Mouse (Mus musculus): Measurements from ENCODE around the gene Hpn. TPM values are rescaled to one million over a fixed set of nuclear protein-coding genes. Genes with fewer than 3 reads are reported as not detected.

Gene Hpn
- polyA plus RNA-seq, 1 experiment from 2014 or later = 1.2 TPM

- H3K27ac ChIP-seq (ENCODE audit: low read depth, low read length) = no peak overlapping the region
- DNase-seq (ENCODE audit: low spot score, missing footprints) (no peak), ATAC-seq (ENCODE audit: low FRiP score) (no peak)
- no peak overlapping the region for H3K4me2 ChIP-seq
- H3K9ac ChIP-seq (ENCODE audit: low read length) = no peak overlapping the region
- H3K9me3 ChIP-seq (ENCODE audit: control insufficient read depth, low read length) = no peaks in the 10 kb centered on the region
- H3K36me3 ChIP-seq (ENCODE audit: control insufficient read depth, insufficient read depth, low read length) = no peaks in the 10 kb centered on the region
- WGBS = 87% methylated on average over 5 of the region's 5 CpGs
- 0 out of 2 replicates have a peak, but pooled peaks cover 4% of the 10 kb centered on the region for H3K4me1 ChIP-seq (ENCODE audit: control insufficient read depth, insufficient read depth, low read length)
- no peaks in the 10 kb centered on the region; the same call in 1 of the 2 replicates for H3K27me3 ChIP-seq (ENCODE audit: control insufficient read depth, insufficient read depth, low read length)
- H3K4me3 ChIP-seq (ENCODE audit: low read depth, low read length) = no peak overlapping the region
These were observed 4.5 kb upstream of the Hpn start for GRCm38 (mm10) chr7:31119556-31119955.

GRCm38 (mm10) chr7:31118486-31118885 is 3.4 kb upstream of the Hpn start:
- Histone ChIP-seq H3K4me3 (ENCODE audit: low read depth, low read length) (no peak overlapping the region), H3K9ac (ENCODE audit: low read length) (no peak overlapping the region), H3K36me3 (ENCODE audit: control insufficient read depth, insufficient read depth, low read length) (no peaks in the 10 kb centered on the region), H3K27ac (ENCODE audit: low read depth, low read length) (no peak overlapping the region), H3K27me3 (ENCODE audit: control insufficient read depth, insufficient read depth, low read length) (no peaks in the 10 kb centered on the region), H3K4me1 (ENCODE audit: control insufficient read depth, insufficient read depth, low read length) (0 out of 2 replicates have a peak, but pooled peaks cover 4% of the 10 kb centered on the region), H3K4me2 (no peak overlapping the region), H3K9me3 (ENCODE audit: control insufficient read depth, low read length) (no peaks in the 10 kb centered on the region)
- ATAC-seq (ENCODE audit: low FRiP score) = no peak
- WGBS = 83% methylated on average over 7 of the region's 7 CpGs
- no peak for DNase-seq (ENCODE audit: low spot score, missing footprints)

DNA sequence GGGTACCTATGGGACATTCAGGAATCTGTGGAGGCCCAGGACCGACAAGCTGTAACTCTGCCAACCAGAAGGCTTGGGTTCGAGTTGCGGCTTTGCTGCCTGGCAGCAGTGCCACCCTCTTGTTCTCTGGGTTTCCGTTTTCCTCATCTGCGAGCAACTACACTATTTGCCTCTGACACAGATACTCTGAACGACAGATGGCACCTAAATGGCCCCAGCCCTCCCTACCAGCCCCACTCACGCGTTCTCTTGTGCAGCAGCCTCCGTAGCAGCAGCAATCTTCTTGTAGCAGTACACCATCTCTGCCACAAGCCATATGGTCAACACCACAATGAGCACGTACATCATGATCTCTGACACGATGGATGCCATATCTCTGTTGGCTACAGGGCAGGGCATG is 2.4 kb upstream of the Hpn start:
- Histone ChIP-seq H3K27ac (ENCODE audit: low read depth, low read length) (no peak overlapping the region), H3K4me3 (ENCODE audit: low read depth, low read length) (no peak overlapping the region), H3K36me3 (ENCODE audit: control insufficient read depth, insufficient read depth, low read length) (no peaks in the 10 kb centered on the region), H3K4me2 (no peak overlapping the region), H3K27me3 (ENCODE audit: control insufficient read depth, insufficient read depth, low read length) (no peaks in the 10 kb centered on the region), H3K4me1 (ENCODE audit: control insufficient read depth, insufficient read depth, low read length) (0 out of 2 replicates have a peak, but pooled peaks cover 4% of the 10 kb centered on the region), H3K9me3 (ENCODE audit: control insufficient read depth, low read length) (no peaks in the 10 kb centered on the region), H3K9ac (ENCODE audit: low read length) (no peak overlapping the region)
- 87% methylated on average over 11 of the region's 11 CpGs for WGBS
- DNase-seq (ENCODE audit: low spot score, missing footprints) (no peak), ATAC-seq (ENCODE audit: low FRiP score) (no peak)

- 0 out of 2 replicates have a peak, but pooled peaks cover 4% of the 10 kb centered on the region for H3K4me1 ChIP-seq (ENCODE audit: control insufficient read depth, insufficient read depth, low read length)
- H3K4me2 ChIP-seq = no peak overlapping the region
- 34% methylated on average over 16 of the region's 16 CpGs for WGBS
- H3K36me3 ChIP-seq (ENCODE audit: control insufficient read depth, insufficient read depth, low read length) = no peaks in the 10 kb centered on the region
- DNase-seq (ENCODE audit: low spot score, missing footprints) = no peak
- H3K4me3 ChIP-seq (ENCODE audit: low read depth, low read length) = no peak overlapping the region
- ATAC-seq (ENCODE audit: low FRiP score) = peak; percentile 59
- no peaks in the 10 kb centered on the region for H3K27me3 ChIP-seq (ENCODE audit: control insufficient read depth, insufficient read depth, low read length)
- no peak overlapping the region for H3K27ac ChIP-seq (ENCODE audit: low read depth, low read length)
- no peak overlapping the region for H3K9ac ChIP-seq (ENCODE audit: low read length)
- no peaks in the 10 kb centered on the region for H3K9me3 ChIP-seq (ENCODE audit: control insufficient read depth, low read length)
These were observed 1.6 kb upstream of the Hpn start for GRCm38 (mm10) chr7:31116721-31117145.

- Histone ChIP-seq H3K9ac (ENCODE audit: low read length) (no peak overlapping the region), H3K4me3 (ENCODE audit: low read depth, low read length) (no peak overlapping the region), H3K27me3 (ENCODE audit: control insufficient read depth, insufficient read depth, low read length) (no peaks in the 10 kb centered on the region), H3K36me3 (ENCODE audit: control insufficient read depth, insufficient read depth, low read length) (no peaks in the 10 kb centered on the region), H3K9me3 (ENCODE audit: control insufficient read depth, low read length) (no peaks in the 10 kb centered on the region), H3K4me2 (no peak overlapping the region), H3K27ac (ENCODE audit: low read depth, low read length) (no peak overlapping the region), H3K4me1 (ENCODE audit: control insufficient read depth, insufficient read depth, low read length) (0 out of 2 replicates have a peak, but pooled peaks cover 4% of the 10 kb centered on the region)
- WGBS = 32% methylated on average over 15 of the region's 17 CpGs
- no peak for ATAC-seq (ENCODE audit: low FRiP score)
- peak; percentile 88 for DNase-seq (ENCODE audit: low spot score, missing footprints)
These were observed 525 bp upstream of the Hpn start for GRCm38 (mm10) chr7:31115587-31116043.

DNA sequence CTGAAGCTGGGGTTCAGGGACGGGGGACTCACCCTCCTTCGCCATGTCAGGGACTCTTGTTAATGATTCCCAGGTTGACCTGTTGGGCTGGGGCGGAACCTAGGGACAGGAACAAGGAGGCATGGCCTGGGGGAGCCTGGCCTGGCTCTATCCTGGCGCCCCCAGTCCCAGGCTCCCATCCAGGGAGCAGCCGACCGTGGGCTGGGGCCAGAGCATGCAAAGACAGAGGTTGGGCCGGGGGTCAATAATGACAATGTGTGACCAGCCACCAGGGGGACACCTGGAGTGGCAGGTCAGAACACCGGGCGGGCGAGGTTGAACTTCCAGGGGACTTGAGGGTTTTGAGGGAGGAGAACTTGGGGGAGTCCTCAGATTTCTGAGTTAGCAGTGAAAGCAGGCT is 444 bp downstream of the Hpn start:
- Histone ChIP-seq H3K9me3 (ENCODE audit: control insufficient read depth, low read length) (no peaks in the 10 kb centered on the region), H3K9ac (ENCODE audit: low read length) (no peak overlapping the region), H3K27me3 (ENCODE audit: control insufficient read depth, insufficient read depth, low read length) (no peaks in the 10 kb centered on the region), H3K27ac (ENCODE audit: low read depth, low read length) (no peak overlapping the region), H3K4me1 (ENCODE audit: control insufficient read depth, insufficient read depth, low read length) (0 out of 2 replicates have a peak, but pooled peaks cover 4% of the 10 kb centered on the region), H3K36me3 (ENCODE audit: control insufficient read depth, insufficient read depth, low read length) (no peaks in the 10 kb centered on the region), H3K4me3 (ENCODE audit: low read depth, low read length) (no peak overlapping the region), H3K4me2 (no peak overlapping the region)
- ATAC-seq (ENCODE audit: low FRiP score) (no peak), DNase-seq (ENCODE audit: low spot score, missing footprints) (no peak)
- 54% methylated on average over 10 of the region's 10 CpGs for whole genome bisulfite sequencing

DNA sequence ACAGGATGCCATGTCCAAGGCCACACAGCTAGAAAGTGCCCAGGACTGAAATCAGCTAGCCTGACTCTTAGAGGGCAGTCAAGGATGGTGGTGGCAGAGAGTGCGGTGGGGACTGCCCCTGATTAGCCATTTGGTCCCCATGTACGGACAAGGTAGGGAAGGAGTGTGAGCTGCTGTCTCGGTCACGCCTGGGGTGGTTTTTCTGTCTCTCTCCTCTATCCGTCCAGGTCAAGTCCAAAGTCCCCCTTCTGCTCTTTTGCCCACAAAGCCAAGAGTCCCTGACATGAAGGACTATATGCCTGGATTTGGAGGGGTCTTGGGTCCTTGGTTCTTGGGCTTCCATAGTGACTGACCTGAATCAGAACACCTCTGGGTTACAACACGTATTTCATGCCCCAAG is 1.3 kb downstream of the Hpn start:
- 80% methylated on average over 6 of the region's 6 CpGs for WGBS
- ATAC-seq (ENCODE audit: low FRiP score) = no peak
- H3K27ac ChIP-seq (ENCODE audit: low read depth, low read length) = no peak overlapping the region

DNA sequence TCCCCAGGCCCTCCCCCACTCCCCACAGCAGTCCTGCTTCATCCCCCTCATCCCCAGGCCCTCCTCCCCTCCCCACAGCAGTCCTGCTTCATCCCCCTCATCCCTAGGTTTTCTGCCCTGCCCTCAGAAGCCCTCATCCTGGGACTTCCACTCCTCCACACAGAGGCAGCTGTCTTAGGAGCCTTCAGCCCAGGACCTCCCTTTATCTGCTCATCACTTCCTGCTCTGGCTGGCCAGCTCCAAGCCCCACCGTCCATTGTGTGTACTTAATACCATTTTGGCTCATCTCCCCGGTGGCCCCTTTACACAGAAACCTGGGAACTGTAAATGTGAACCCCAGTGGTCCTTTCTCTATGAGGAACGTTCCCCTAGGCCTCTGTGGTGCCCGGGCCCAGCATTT is 3.1 kb downstream of the Hpn start:
- Histone ChIP-seq H3K27ac (ENCODE audit: low read depth, low read length) (no peak overlapping the region), H3K4me2 (no peak overlapping the region), H3K4me1 (ENCODE audit: control insufficient read depth, insufficient read depth, low read length) (0 out of 2 replicates have a peak, but pooled peaks cover 2% of the 10 kb centered on the region), H3K9me3 (ENCODE audit: control insufficient read depth, low read length) (no peaks in the 10 kb centered on the region), H3K36me3 (ENCODE audit: control insufficient read depth, insufficient read depth, low read length) (no peaks in the 10 kb centered on the region), H3K4me3 (ENCODE audit: low read depth, low read length) (no peak overlapping the region), H3K9ac (ENCODE audit: low read length) (no peak overlapping the region), H3K27me3 (ENCODE audit: control insufficient read depth, insufficient read depth, low read length) (no peaks in the 10 kb centered on the region)
- WGBS = 26% methylated on average over 4 of the region's 4 CpGs
- DNase-seq (ENCODE audit: low spot score, missing footprints) = no peak
- ATAC-seq (ENCODE audit: low FRiP score) = no peak

More for the DNA sequence above, 1.3 kb downstream of the Hpn start:
- H3K36me3 ChIP-seq (ENCODE audit: control insufficient read depth, insufficient read depth, low read length) = no peaks in the 10 kb centered on the region
- no peak for DNase-seq (ENCODE audit: low spot score, missing footprints)
- no peak overlapping the region for H3K4me3 ChIP-seq (ENCODE audit: low read depth, low read length)
- no peak overlapping the region for H3K9ac ChIP-seq (ENCODE audit: low read length)
- no peak overlapping the region for H3K4me2 ChIP-seq
- 0 out of 2 replicates have a peak, but pooled peaks cover 4% of the 10 kb centered on the region for H3K4me1 ChIP-seq (ENCODE audit: control insufficient read depth, insufficient read depth, low read length)
- no peaks in the 10 kb centered on the region for H3K27me3 ChIP-seq (ENCODE audit: control insufficient read depth, insufficient read depth, low read length)
- H3K9me3 ChIP-seq (ENCODE audit: control insufficient read depth, low read length) = no peaks in the 10 kb centered on the region

DNA sequence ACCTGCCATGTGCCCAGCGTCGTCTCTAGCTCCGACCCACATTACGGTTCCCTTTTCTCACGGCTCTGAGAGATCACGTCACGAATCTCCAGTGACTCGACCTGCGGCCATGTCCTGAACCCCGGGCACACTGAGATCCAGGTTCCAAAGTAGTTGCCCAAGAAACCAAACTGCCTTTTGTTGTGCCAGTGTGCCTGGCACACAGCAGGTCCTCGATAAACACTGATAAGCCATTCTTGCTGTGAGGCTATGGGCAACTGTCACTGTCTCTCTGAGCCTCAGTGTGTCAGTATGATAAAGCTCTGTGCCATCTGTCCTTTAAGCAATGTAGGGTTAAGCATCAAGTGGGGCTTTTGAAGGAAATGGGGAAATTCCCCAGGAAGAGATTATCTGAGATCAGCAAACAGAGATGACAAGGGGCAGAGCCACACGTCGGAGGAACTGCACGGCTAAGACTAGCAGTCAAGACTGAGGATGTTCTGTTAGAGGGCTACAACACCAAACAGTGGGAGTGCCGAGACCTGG is 4.2 kb downstream of the Hpn start:
- DNase-seq (ENCODE audit: low spot score, missing footprints) = no peak
- no peak overlapping the region for H3K9ac ChIP-seq (ENCODE audit: low read length)
- WGBS = 80% methylated on average over 15 of the region's 15 CpGs
- no peak overlapping the region for H3K4me3 ChIP-seq (ENCODE audit: low read depth, low read length)
- no peaks in the 10 kb centered on the region for H3K36me3 ChIP-seq (ENCODE audit: control insufficient read depth, insufficient read depth, low read length)
- H3K9me3 ChIP-seq (ENCODE audit: control insufficient read depth, low read length) = no peaks in the 10 kb centered on the region
- no peak overlapping the region for H3K27ac ChIP-seq (ENCODE audit: low read depth, low read length)
- H3K27me3 ChIP-seq (ENCODE audit: control insufficient read depth, insufficient read depth, low read length) = no peaks in the 10 kb centered on the region
- no peak overlapping the region for H3K4me2 ChIP-seq
- 0 out of 2 replicates have a peak, but pooled peaks cover 2% of the 10 kb centered on the region for H3K4me1 ChIP-seq (ENCODE audit: control insufficient read depth, insufficient read depth, low read length)
- ATAC-seq (ENCODE audit: low FRiP score) = no peak
